8 mouse cellular contexts compared by ENCODE assay signal in genomic region chr8:3515260-3515671, GRCm38 (mm10). TPM values are rescaled to one million over a fixed set of nuclear protein-coding genes. Genes with fewer than 3 reads are reported as not detected.
DNase-seq lines count a peak whose midpoint lies in the region; ATAC-seq lines count a peak whose summit lies in the region.

TSS of gene Pnpla6 (plus strand) at chr8:3515384.

- peak within 1 kb of the TSS; percentile 86 for H3K4me2 ChIP-seq in hindbrain, embryonic 13.5 days

- 0% methylated on average over 25 of the region's 25 CpGs for WGBS in hindbrain, embryonic 13.5 days

- H3K27ac ChIP-seq in hindbrain, embryonic 13.5 days: peak within 1 kb of the TSS; percentile 84

- DNase-seq in R1 (ENCODE audit: low read depth, low spot score): peak; percentile 86
- DNase-seq in cerebellum, postnatal 36 days: peak; percentile 90 to 92
- peak; percentile 76 to 83 for DNase-seq in frontal cortex, postnatal 25 days (ENCODE audit: low spot score in 2 of 2)
- peak; percentile 87 to 93 for DNase-seq in layer of hippocampus, postnatal 14 days (ENCODE audit: low spot score in 2 of 2)
- peak; percentile 95 for DNase-seq in lung, postnatal 10 days
- peak; percentile 88 for DNase-seq in ovary, postnatal 36 days (ENCODE audit: low spot score)
- DNase-seq in thymus, postnatal 14 days: peak; percentile 91

- H3K9me3 ChIP-seq in hindbrain, embryonic 13.5 days: no peaks in the 10 kb centered on the region

- H3K9ac ChIP-seq in hindbrain, embryonic 13.5 days: peak within 1 kb of the TSS; percentile 74

- H3K27me3 ChIP-seq in hindbrain, embryonic 13.5 days: no peaks in the 10 kb centered on the region

- peak; percentile 70 for ATAC-seq in hindbrain, embryonic 13.5 days (ENCODE audit: low FRiP score)

- H3K4me1 ChIP-seq in hindbrain, embryonic 13.5 days (replicated peaks): peaks cover 19% of the 10 kb centered on the region

- H3K36me3 ChIP-seq in hindbrain, embryonic 13.5 days: peaks cover 36% of the 10 kb centered on the region

- peak within 1 kb of the TSS; percentile 56 for H3K4me3 ChIP-seq in hindbrain, embryonic 13.5 days

RNA-seq across cellular contexts. Expression of gene Pnpla6, which starts in this region (rescaled TPM):
- polyA plus RNA-seq in hindbrain, embryonic 13.5 days (2015; fragmentation: Nextera tagmentation; extraction: Ambion mirVana): 34.8 and 37.3 TPM in 2 replicates
- total RNA-seq in layer of hippocampus, postnatal 14 days (2021): 10 to 100 TPM; 64.8 to 71.0 TPM

Comparison
In these comparisons a context has a peak if more than half of its experiments do, and no peak if none do; other contexts are left out.
1. Peak in every context shown above with its lines: DNase-seq, ATAC-seq, H3K4me3 ChIP-seq and H3K27ac ChIP-seq.